Mouse (Mus musculus): ENCODE data around the gene Mfsd6l. TPM values are rescaled to one million over a fixed set of nuclear protein-coding genes. Genes with fewer than 3 reads are reported as not detected.
A peak's percentile ranks its signal among the peaks of the same experiment; 100 is the strongest.

Gene Mfsd6l
- polyA plus RNA-seq (2012; ENCODE audit: insufficient read depth, insufficient read length, low replicate concordance, missing spikeins), result not detected in 2 replicates

DNA sequence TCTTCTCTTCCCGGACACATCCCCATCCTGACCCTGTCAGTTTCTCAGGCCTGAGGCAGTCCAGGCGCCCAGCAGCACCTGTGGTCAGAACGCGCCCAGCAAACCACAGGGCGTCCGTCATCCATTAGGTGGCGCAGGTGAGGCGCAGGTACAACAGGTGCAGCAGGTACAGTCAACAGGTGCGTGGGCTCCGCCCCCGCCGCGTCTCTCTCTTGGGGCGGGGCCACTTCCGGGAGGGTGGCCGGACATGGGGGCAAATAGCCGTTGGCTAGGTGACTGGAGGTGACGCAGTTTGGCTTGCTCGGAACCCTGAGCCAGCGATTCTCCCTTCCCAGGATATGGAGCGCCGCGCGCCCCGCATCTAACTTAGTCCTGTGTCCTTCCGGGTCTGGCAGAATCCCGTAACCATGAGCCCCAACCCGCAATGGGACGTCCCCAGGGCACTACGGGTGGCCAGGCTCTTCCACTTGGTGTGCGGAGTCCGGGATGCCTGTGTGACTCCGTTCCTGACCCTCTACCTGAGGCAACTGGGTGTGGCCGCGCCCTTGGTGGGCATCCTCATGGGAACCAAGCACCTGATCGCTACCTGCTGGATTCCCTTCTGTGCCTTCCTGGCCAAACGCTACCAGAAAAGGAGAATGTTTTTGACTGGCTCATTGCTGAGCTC lies at the start of gene Mfsd6l:
TSS of gene Mfsd6l (plus strand) at position 269 of the 667 bp plus-strand sequence.
- 11% methylated on average over 37 of the region's 37 CpGs for WGBS
- TF ChIP-seq CTCF (IDR thresholded peaks at IDR 0.05; ENCODE audit: insufficient read depth, low read depth, low read length), result no peak
- 0 out of 2 replicates have a peak, but pooled peaks have one; percentile 23 for TF ChIP-seq POLR2A (IDR thresholded peaks at IDR 0.05; ENCODE audit: insufficient read depth, low read depth, low read length)
- no peak within 1 kb of the TSS for H3K4me3 ChIP-seq (ENCODE audit: insufficient read depth, low read depth, low read length)
- no peak within 1 kb of the TSS for H3K27ac ChIP-seq (ENCODE audit: insufficient read depth, low read depth, low read length)
- peaks cover 16% of the 10 kb centered on the region for H3K4me1 ChIP-seq (ENCODE audit: control insufficient read depth, insufficient read depth, low read length)

DNA sequence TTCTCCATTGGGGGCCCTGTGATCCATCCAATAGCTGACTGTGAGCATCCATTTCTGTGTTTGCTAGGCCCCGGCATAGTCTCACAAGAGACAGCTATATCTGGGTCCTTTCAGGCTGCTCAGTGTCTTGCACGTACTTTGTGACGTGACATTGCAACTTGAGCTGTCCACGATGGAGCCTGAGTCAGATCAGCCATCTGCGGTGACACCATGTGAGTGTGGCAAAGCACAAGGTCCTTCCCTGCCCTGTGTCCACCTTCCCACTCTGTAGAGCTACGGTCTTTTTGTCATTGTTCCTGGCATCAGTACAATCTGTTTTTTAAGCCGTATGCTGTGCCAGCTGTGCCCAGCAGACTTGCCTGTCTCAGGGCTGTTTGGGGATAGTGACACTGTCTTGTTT lies 48.7 kb upstream of the Mfsd6l start:
- no peaks in the 10 kb centered on the region for H3K4me1 ChIP-seq (ENCODE audit: control insufficient read depth, insufficient read depth, low read length)
- H3K27ac ChIP-seq (ENCODE audit: insufficient read depth, low read depth, low read length), result no peak overlapping the region
- 96% methylated on average over 7 of the region's 7 CpGs for WGBS
- TF ChIP-seq CTCF (IDR thresholded peaks at IDR 0.05; ENCODE audit: insufficient read depth, low read depth, low read length) (no peak), POLR2A (IDR thresholded peaks at IDR 0.05; ENCODE audit: insufficient read depth, low read depth, low read length) (no peak)
- H3K4me3 ChIP-seq (ENCODE audit: insufficient read depth, low read depth, low read length), result no peak overlapping the region

DNA sequence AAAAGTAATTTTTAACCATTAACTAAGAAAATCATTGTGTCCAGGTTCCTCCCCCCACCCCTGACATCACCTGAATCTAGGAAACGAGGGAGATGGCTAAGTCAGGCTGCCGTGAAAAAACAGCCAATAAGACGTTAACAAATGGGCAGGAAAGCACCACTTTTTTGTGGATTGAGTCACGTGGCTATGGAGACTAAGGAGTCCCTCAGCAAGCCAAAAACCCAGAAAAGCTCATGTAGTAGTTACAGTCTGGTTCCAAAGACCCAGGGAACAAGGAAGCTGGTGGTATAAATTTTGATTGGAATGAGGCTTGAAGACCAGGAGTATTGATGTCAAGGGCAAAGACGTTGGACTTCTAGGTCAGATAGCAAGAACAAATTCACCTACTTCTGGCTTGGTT lies 47.4 kb upstream of the Mfsd6l start:
- WGBS, result 67% methylated on average over 5 of the region's 5 CpGs
- no peaks in the 10 kb centered on the region for H3K4me1 ChIP-seq (ENCODE audit: control insufficient read depth, insufficient read depth, low read length)
- no peak overlapping the region for H3K4me3 ChIP-seq (ENCODE audit: insufficient read depth, low read depth, low read length)
- TF ChIP-seq POLR2A (IDR thresholded peaks at IDR 0.05; ENCODE audit: insufficient read depth, low read depth, low read length) (no peak), CTCF (IDR thresholded peaks at IDR 0.05; ENCODE audit: insufficient read depth, low read depth, low read length) (no peak)
- no peak overlapping the region for H3K27ac ChIP-seq (ENCODE audit: insufficient read depth, low read depth, low read length)

DNA sequence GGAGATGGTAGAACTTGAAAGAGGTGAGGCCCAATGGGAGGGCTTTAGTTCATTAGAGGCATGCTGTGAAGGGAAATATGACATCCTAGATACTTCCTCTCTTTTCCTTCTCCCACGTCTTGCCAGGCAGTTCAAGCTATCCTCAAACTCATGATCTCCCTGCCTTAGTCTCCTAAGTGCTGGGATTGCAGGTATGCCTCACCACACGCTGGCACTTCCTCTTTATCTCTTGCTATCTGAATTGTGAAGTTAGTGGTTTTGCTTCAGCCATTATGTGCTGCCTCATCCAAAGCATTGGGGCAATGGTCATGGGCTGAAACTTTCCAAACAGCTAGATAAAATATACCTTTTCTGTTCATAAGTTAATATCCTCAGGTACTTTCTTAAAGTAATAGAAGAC lies 46.8 kb upstream of the Mfsd6l start:
- TF ChIP-seq CTCF (IDR thresholded peaks at IDR 0.05; ENCODE audit: insufficient read depth, low read depth, low read length) (no peak), POLR2A (IDR thresholded peaks at IDR 0.05; ENCODE audit: insufficient read depth, low read depth, low read length) (no peak)
- WGBS, result 87% methylated on average over 2 of the region's 2 CpGs

DNA sequence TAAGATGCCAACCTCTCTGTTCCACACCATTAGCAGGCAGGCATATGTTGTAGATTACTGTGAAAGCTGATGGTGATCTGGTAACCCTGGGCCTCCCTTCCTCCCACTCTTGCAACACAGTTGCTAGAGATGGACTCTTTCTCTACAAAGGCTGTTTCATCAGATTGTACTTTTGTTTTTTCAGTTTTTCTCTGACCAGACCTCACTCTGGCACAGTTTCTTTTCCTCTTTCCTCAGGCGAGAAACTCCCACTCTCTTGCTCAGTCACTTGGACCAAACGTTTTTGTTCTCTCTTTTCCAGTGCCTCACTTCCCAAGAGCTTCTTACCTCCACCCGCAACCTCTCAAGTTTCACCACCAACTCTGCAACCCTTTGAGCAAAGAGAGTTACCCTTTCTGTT lies 42.0 kb upstream of the Mfsd6l start:
- 51% methylated on average over 3 of the region's 3 CpGs for WGBS
- Histone ChIP-seq H3K4me3 (ENCODE audit: insufficient read depth, low read depth, low read length) (no peak overlapping the region), H3K27ac (ENCODE audit: insufficient read depth, low read depth, low read length) (no peak overlapping the region), H3K4me1 (ENCODE audit: control insufficient read depth, insufficient read depth, low read length) (no peaks in the 10 kb centered on the region)
- TF ChIP-seq POLR2A (IDR thresholded peaks at IDR 0.05; ENCODE audit: insufficient read depth, low read depth, low read length) (no peak), CTCF (IDR thresholded peaks at IDR 0.05; ENCODE audit: insufficient read depth, low read depth, low read length) (no peak)

More for the DNA sequence above, 46.8 kb upstream of the Mfsd6l start:
- Histone ChIP-seq H3K27ac (ENCODE audit: insufficient read depth, low read depth, low read length) (no peak overlapping the region), H3K4me1 (ENCODE audit: control insufficient read depth, insufficient read depth, low read length) (no peaks in the 10 kb centered on the region), H3K4me3 (ENCODE audit: insufficient read depth, low read depth, low read length) (no peak overlapping the region)

DNA sequence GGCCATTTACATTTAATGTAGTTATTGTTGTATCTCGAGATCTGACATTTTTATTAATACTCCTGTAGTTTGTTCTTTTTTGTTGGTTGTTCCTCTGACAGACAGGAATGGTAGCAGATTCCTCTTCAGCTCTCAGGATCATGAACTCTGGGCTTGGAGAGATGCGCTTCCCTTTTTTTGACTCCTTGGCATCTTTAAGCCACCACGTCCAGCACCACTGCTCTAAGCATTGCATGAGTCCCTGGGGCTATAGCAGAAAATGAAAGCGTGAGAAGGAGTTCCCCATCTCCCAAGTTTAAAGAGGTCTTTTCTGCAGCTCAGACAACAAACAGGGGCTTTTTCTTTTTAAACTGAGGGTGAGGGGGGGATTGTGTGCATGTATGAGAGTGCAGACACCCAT lies 36.6 kb upstream of the Mfsd6l start:
- Histone ChIP-seq H3K4me1 (ENCODE audit: control insufficient read depth, insufficient read depth, low read length) (no peaks in the 10 kb centered on the region), H3K27ac (ENCODE audit: insufficient read depth, low read depth, low read length) (no peak overlapping the region), H3K4me3 (ENCODE audit: insufficient read depth, low read depth, low read length) (no peak overlapping the region)
- 91% methylated on average over 4 of the region's 4 CpGs for WGBS
- TF ChIP-seq POLR2A (IDR thresholded peaks at IDR 0.05; ENCODE audit: insufficient read depth, low read depth, low read length) (no peak), CTCF (IDR thresholded peaks at IDR 0.05; ENCODE audit: insufficient read depth, low read depth, low read length) (no peak)

DNA sequence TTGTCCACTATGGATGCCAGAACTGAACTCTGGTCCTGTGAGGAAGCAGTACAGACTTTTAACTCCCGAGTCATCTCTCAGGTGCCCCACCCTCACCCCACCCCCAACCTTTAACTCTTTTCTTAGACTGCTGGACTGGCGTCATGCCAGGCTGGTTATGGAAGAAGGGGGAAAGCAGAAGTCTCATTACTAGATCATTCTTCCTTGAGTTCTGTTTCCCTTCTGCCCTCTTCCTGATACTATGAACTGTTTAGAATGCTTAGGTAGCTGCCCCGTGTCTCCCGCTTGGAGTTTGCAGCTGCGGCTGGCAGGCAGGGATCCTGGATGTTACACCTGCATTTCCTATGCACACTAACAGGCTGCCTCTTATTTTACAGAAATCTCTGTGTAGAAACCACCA lies 36.2 kb upstream of the Mfsd6l start:
- 92% methylated on average over 5 of the region's 5 CpGs for WGBS
- TF ChIP-seq POLR2A (IDR thresholded peaks at IDR 0.05; ENCODE audit: insufficient read depth, low read depth, low read length), result no peak
- TF ChIP-seq CTCF (IDR thresholded peaks at IDR 0.05; ENCODE audit: insufficient read depth, low read depth, low read length), result no peak
- Histone ChIP-seq H3K4me3 (ENCODE audit: insufficient read depth, low read depth, low read length) (no peak overlapping the region), H3K27ac (ENCODE audit: insufficient read depth, low read depth, low read length) (no peak overlapping the region), H3K4me1 (ENCODE audit: control insufficient read depth, insufficient read depth, low read length) (no peaks in the 10 kb centered on the region)

DNA sequence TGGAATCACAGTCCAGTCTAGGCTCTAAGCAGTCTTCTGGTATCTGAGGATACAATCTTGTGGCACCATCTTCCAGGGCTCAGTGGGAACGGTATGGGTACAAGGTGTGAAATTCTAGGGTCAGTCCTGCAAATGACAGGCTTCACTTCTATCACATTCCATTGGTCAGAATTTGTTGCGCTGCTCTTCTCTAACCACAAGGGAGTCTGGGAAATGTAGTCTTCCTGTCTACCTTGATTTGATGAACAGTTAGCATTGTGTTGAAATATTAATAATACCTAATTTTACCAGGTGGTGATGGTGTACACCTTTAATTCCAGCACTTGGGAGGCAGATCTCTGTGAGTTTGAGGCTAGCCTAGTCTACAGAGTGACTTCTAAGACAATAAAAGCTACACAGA lies 35.5 kb upstream of the Mfsd6l start:
- Histone ChIP-seq H3K4me3 (ENCODE audit: insufficient read depth, low read depth, low read length) (no peak overlapping the region), H3K27ac (ENCODE audit: insufficient read depth, low read depth, low read length) (no peak overlapping the region), H3K4me1 (ENCODE audit: control insufficient read depth, insufficient read depth, low read length) (no peaks in the 10 kb centered on the region)
- TF ChIP-seq POLR2A (IDR thresholded peaks at IDR 0.05; ENCODE audit: insufficient read depth, low read depth, low read length) (no peak), CTCF (IDR thresholded peaks at IDR 0.05; ENCODE audit: insufficient read depth, low read depth, low read length) (no peak)
- WGBS, result 90% methylated on average over 2 of the region's 2 CpGs

- WGBS, result 82% methylated on average over 5 of the region's 5 CpGs
- Histone ChIP-seq H3K4me1 (ENCODE audit: control insufficient read depth, insufficient read depth, low read length) (peaks cover 4% of the 10 kb centered on the region; the same call in 1 of the 2 replicates), H3K4me3 (ENCODE audit: insufficient read depth, low read depth, low read length) (no peak overlapping the region), H3K27ac (ENCODE audit: insufficient read depth, low read depth, low read length) (no peak overlapping the region)
- TF ChIP-seq POLR2A (IDR thresholded peaks at IDR 0.05; ENCODE audit: insufficient read depth, low read depth, low read length) (no peak), CTCF (IDR thresholded peaks at IDR 0.05; ENCODE audit: insufficient read depth, low read depth, low read length) (no peak)
Observed at GRCm38 (mm10) chr11:68521352-68521751, 34.6 kb upstream of the Mfsd6l start.
